Mouse (Mus musculus): ENCODE data around the gene Tacc3. TPM values are rescaled to one million over a fixed set of nuclear protein-coding genes. Genes with fewer than 3 reads are reported as not detected.

Gene Tacc3
- total RNA-seq, 2 experiments from 2014 or later: 14.9 to 15.3 TPM

GRCm38 (mm10) chr5:33689852-33690645 lies 32.1 kb downstream of the Tacc3 start:
- intact Hi-C loops (cut with DNase I): loop anchor here (5.0 kb wide), 1 partner anchor 37 kb away; no protein-coding TSS in a partner anchor
- DNase-seq: no peak

- intact Hi-C loops (cut with DNase I): no loop called here
- no peak for DNase-seq
Measured at GRCm38 (mm10) chr5:33692393-33692792, 34.5 kb downstream of the Tacc3 start.

DNA sequence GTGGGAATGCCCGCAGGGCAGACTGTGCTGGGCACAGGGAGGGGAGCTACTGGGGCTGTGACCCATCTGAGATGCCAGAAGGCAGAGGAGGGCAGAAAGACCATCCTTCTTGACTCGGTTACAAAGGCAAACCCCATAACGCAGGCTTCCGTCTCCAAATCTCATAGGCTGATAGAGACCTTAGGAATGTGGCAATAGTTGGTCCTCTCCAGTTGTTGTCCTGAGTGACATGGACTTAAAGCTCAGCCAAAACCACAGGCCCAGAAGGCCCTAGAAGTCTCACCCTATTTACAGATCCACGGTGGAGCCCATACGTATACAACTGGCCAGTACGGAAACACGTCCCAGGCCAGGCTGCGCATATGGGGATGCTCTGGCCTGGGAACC lies 36.5 kb downstream of the Tacc3 start:
- intact Hi-C loops (cut with DNase I): no loop called here
- no peak for DNase-seq

DNA sequence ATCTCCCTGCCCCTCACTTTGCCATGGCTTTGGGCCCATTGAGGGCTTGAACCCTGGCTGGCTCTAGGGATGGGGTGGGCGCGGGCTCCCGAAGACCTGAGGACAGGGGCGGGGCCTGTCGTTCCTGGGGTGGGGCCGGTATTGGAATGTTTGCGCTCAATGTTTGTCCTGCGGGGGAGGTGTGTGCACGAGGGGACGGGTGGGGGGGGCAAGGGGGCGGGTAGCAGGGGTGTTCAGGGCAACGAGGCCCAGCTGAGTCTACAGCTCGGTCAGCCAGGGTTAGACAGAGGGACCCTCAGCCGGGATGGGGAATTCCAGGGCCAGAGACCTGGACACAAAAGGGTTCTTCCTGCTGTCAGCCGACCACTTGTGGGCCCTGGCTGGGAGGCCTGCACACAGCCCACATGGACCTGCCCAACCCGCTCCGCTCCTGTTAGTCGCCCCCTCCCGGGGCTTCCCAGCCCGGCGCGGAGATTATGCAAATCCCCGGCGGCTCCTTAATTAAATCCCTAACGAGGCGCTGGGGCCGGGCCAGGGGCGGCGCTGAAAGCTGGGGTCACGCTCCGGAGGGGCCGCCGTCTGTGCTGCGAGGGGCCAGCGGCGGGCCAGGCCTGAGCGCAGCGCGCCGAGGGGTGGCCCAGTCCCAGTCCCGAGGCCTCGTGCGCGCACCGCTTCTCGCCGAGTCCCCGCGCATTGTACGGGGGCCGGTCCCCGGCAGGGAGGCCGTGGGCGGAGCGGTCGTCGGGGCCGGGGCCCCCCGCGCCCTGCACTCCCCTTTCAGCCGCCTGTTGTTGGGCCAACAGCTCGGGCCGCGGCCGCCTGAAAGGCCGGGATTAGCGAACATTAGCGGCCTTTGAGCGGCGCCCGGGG lies 37.2 kb downstream of the Tacc3 start:
- intact Hi-C loops (cut with DNase I): no loop called here
- peak; percentile 50 for DNase-seq

- intact Hi-C loops (cut with DNase I): no loop called here
- DNase-seq: no peak
Measured at GRCm38 (mm10) chr5:33695718-33696121, 37.8 kb downstream of the Tacc3 start.

DNA sequence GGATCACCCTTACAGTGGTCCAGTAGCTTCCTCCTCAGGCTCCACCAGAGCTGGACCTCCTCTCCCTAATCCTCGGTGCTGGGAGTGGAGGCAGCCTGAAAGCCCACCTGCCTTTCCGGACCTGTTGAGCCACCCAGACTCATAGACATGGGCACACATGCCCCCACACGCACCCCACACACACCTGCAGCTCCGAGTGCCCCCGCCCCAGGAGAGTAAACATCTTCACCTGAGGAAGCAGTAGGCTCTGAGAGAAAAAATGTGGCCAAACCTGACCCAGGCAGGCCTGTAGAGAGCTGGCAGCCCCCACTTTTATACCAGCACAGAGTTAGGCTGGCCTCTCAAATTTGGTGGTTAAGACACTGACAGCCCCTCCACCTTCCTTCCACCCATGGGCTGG lies 38.5 kb downstream of the Tacc3 start:
- no peak for DNase-seq
- intact Hi-C loops (cut with DNase I): no loop called here

DNA sequence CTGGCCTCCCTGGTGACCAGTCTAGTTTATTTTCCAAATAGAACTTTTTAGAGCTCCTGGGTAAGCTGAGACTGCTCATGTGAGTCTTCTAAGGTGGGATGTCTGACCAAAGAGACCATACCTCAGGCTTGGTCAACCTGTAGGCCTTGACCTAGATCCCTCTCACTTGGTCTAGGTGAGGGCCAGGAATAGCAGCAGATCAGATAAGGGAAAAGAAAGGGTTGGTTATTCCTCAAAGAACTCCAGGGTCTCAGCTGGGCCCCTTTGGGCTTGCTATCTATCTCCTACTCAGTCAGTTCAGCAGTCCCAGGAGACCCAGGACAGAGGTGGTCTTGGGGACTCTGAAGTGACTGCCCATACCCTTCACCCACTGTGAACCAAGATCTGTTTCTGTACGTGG lies 39.6 kb downstream of the Tacc3 start:
- intact Hi-C loops (cut with DNase I): no loop called here

GRCm38 (mm10) chr5:33697947-33698512 lies 40.1 kb downstream of the Tacc3 start:
- DNase-seq: peak; percentile 68
- intact Hi-C loops (cut with DNase I): no loop called here

More for the DNA sequence above, 39.6 kb downstream of the Tacc3 start:
- DNase-seq: no peak

- intact Hi-C loops (cut with DNase I): no loop called here
Measured at GRCm38 (mm10) chr5:33698669-33699068, 40.7 kb downstream of the Tacc3 start.

GRCm38 (mm10) chr5:33700010-33700409 lies 42.1 kb downstream of the Tacc3 start:
- intact Hi-C loops (cut with DNase I): no loop called here
- no peak for DNase-seq

More at GRCm38 (mm10) chr5:33698669-33699068, 40.7 kb downstream of the Tacc3 start:
- no peak for DNase-seq

DNA sequence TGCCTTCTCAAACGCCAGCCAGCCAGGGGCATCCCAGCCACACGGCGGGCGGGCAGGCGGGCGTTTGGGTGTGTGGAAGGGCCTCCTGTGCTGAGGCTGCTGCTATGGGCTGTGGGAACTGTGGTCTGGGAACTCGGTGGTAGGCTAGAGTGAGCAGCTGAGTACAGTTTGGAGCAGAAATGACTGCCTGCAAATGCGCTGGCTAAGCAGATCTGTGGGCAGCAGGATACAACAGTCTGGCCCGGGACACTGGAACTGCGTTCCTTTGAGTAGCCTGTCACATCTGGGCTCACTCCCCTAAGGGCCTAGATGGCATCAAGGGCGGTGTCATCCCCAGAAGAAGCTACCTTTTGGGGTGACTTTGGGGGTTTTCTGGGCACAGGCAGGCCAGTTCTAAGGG lies 43.9 kb downstream of the Tacc3 start:
- intact Hi-C loops (cut with DNase I): no loop called here
- no peak for DNase-seq

GRCm38 (mm10) chr5:33703999-33704398 lies 46.1 kb downstream of the Tacc3 start:
- intact Hi-C loops (cut with DNase I): no loop called here
- DNase-seq: no peak

DNA sequence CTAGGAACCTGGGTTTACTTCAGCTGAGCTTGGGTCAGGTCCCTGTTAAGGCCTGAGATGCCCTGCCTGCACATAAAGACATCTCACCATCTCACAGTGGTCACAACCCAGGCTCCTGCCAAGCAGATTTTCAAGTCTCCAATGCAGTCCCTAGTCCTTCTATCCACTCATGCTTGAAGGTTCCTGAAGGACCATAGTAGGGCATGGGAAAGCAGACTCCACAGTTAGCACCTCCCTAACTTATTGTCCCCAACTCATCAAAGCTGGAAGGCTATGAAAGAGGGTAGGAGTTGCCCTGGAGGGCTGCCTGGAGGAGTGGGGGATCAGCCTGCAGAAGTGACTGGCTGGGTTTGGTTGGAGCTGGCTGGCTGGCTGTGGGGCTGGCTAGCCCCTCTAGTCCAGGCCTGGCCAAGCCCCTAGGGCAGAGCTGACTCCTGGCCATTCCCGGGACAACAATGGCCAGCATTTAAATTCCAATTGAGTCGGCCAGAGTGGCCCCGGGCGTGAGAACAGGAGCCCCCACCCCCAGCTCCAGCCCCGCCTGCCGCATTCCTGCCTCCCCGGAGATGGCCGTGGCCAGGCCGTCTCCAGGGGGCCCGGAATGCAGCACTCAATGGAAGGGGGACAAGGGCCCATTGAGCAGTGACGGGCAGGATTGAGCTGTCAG lies 47.1 kb downstream of the Tacc3 start:
- intact Hi-C loops (cut with DNase I): no loop called here
- peak; percentile 69 for DNase-seq

GRCm38 (mm10) chr5:33705612-33706349 lies 47.9 kb downstream of the Tacc3 start:
- peak; percentile 50 for DNase-seq

DNA sequence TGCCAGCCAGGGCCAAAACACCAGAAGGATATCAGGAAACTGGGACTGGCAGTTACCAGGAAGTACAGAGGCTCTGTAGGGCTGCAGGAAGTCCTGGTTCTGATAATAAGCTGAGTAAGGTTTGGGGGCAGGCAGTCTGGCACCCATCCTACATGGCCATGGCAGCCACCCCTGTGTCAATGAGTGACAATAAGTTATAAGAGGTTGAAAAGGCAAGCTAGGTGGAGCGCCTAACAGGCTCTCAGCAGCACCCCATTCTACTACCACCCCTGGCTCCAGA lies 48.4 kb downstream of the Tacc3 start:
- DNase-seq: no peak
- intact Hi-C loops (cut with DNase I): no loop called here

More at GRCm38 (mm10) chr5:33705612-33706349, 47.9 kb downstream of the Tacc3 start:
- intact Hi-C loops (cut with DNase I): no loop called here

DNA sequence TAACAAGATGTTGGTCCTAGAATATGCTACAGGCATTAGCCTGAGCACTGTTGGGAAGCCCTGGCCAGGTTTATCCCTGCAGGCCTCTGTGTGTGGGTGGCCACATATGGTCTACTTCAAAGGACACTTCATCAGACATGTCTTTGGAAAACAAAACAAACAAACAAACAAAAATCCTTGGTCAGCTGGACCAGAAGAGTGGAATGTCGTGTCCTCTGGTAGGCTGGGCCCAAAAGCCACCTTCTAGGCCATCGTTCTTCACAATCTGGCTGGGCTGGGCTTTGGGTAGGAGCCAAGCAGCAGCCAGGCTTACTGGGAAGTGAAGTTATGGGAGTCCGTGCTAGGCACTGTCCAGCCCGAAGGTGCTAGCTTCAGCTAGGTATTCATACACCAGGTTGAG lies 49.2 kb downstream of the Tacc3 start:
- no peak for DNase-seq
- intact Hi-C loops (cut with DNase I): no loop called here

DNA sequence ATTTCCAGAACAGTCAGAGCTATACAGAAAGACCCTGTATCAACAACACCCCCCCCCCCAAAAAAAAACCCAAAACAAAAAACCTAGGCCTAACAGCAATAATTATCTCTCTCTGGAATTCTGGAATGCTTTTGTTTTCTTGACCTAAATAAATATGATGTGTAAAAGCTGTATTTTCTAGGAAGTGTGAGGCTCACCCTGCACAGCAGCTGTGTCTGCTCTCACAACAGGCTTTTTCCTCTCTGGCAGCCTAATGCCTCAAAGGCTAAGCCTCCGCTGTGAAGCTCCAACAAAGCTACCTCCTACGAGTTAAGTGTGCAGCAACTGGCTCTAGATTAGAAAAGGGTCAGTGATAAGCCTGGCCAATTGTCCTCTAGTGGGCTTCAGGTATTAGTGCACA lies 51.1 kb downstream of the Tacc3 start:
- intact Hi-C loops (cut with DNase I): no loop called here
- DNase-seq: no peak

GRCm38 (mm10) chr5:33712550-33712949 lies 54.6 kb downstream of the Tacc3 start:
- intact Hi-C loops (cut with DNase I): no loop called here
- DNase-seq: no peak

DNA sequence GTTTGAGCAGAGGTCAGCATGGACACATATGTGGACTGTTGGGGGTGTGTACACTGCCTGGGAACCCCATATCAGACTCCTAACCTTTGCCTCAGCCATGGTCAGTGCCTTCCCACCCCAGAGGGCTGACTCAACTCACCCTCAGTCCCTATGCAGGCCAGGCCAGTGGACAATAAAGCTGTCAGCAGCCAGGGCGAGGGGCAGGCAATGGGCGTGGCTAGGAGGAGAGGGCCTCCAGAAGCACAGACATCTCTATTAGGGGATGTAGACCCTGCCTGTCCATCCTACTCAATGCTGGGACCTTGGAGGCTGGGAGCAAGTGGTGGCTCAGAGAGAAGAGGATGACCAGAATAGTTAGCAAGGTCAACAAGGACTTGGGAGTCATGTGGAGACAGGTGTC lies 57.3 kb downstream of the Tacc3 start:
- intact Hi-C loops (cut with DNase I): no loop called here
- no peak for DNase-seq

DNA sequence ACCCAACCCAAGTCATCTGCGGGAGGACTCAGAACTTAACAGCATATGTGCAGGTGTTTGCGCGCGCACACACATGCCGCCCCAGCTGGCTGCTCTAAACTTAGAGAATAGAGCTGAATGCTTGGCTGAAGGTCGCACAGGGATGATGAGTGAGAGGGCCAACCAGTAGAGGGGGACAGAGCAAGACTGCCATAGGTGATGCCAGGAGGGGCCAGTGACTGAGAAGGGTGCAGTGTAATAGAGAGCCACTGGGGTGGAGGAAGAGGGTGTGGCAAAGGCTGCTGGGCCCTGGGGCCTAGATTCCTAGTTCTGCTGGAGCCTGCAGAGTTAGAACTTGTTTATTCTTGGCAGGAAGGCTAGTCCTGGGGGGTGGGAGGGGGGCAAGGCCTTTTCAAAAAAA lies 58.5 kb downstream of the Tacc3 start:
- intact Hi-C loops (cut with DNase I): no loop called here

More for the DNA sequence above, 58.5 kb downstream of the Tacc3 start:
- no peak for DNase-seq
